Mouse (Mus musculus) thymus, postnatal 4 days (tissue): ENCODE measurements at regions not wholly inside any gene's neighbourhood (a gene's known extent, or its start where the extent isn't known, plus 50 kb on each side); places are given as distances from the start of the nearest gene placed in this dataset.

Source experiments
- DNase-seq: peaks from one replicate; pipeline ENCODE4 v3.0.0; 2021

DNA sequence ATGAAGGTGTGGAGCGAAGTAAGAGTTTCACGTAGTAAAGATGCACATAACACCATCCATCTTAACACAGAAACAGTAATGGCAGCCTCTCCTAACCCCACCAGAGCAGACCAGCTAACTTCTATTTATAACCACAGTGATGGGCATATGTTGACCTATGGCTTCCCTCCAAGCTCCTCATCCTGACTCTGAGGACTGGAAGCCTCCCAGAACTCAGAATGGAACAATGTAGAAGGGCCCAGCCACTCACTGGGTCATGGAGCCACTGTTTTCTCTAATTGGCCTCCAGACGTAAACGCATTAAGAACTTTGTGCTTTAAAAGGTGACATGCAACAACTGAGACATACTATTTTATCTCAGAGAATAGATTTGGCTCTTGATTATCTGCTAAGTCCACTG lies 77.0 kb downstream of the Irs2 start:
- no peak for DNase-seq

DNA sequence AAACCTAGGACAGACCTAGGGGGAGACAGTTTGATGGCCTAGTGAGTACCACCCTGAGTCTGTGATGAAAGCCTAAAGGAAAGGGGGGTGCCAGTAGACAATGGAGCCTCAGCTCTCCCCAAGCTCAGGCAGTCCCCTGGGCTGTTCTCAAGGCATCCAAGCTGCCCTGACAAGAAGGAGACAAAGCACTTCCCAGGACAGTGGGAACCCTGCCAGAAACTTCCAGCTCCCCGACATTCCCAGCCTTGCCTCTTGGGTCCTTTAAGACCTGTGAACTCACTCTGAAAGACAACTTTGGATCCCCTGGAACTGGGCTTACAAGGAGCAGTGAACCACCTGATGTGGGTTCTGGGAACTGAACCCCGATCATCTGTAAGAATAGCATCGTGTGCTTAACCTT lies 79.4 kb downstream of the Irs2 start:
- no peak for DNase-seq

DNA sequence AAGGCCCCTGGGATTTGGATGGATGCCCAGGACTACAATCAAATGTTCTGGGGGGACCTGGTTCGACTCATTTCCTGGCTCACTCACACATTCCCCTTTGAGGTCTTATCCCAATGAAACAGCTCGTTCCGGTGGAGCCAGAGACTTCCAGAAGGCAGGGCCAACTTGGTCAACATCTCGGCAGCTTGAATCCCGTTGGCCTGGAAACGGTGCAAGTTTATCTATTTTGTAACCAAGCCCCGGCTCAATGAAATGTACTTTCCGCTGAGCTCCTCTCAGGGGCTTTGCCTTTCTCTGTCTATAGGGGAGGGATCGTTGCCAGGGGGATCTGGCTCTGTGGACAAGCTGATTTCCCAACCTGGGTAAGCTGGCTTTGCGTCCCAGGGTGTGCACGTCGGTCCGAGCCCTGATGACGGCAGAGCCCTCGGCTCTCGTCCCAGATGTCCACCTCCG lies 79.9 kb downstream of the Irs2 start:
- no peak for DNase-seq

DNA sequence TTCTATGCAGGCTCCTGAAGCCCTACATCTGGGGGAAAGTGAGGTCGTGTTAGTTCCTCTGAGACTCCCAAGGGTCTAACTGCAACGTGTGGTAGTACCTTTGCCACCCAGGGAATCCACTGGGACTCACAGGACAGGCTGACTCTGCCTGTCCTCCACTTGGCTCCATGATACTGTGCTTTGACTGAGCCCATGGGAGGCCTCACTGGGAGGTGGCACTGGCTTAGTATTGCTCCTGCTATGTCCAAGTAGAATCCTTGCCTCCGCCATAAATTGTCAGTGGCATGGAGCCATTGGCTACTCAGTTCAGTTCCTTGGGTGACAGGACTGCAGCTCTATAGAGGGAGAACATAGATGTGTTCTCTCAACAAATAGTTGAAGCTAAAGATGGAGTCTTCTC lies 81.1 kb downstream of the Irs2 start:
- DNase-seq, result no peak

DNA sequence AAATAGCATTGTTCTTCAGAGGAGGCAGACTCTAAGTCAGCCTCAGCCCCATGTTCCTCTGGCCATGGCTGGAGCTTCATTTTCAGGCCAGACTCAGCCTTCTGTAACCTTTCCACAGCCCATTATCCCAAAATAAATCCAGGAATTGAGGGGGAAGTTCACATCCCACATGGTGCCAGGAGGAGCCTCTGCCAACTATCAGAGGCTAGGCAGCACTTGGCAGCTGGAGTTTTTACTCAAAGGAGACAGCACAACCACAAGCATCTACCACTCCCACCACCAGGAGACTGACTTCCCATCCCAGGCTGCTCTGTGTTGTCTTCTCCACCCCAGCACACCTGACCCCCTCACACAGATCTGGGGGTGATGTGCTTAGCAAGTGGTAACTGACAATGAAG lies 81.7 kb downstream of the Irs2 start:
- DNase-seq, result peak; percentile 31

DNA sequence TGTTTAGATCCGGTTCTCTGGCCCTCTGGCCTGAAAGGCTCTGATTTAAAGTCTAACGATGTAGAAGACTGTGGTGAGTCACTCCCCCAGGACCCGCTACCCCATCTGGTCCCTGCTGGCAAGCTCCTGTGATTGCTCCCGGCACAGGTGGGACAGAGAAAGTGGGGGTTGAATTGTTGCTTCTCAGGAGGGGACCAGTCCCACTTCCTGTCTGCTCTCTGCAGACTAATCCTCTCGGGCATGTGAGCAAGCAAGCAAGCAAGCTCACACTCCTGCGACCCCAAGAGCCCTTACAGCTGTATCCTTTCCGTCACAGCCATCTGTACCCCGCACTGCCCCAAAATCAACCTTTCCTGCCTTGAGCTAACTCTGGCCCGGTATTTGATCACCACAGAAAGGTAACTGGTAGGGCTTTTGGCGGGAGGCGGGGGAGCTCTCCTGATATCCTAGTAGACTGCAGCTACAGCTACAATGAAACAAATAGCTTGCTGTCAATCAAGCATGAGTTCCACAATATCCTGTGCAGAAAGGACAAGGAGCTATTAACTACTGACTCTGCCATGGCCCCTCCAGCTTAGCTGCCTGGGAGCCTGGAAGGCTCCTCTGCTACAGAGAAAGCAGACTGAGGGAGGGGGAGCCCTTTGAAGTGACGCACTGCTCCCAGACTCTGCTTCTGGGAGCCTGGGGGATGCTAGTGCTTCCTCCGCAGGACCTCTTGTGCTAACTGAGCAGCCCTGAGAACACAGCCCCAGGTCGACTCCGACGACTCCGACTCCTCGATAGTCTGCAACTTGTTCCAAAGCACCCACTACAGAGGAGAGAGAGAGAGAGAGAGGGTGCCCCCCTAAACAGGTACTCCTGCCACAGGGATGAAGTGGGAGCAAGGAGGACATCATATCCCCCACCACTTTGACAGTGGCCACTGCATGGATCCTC lies 82.4 kb downstream of the Irs2 start:
- DNase-seq, result peak; percentile 57

DNA sequence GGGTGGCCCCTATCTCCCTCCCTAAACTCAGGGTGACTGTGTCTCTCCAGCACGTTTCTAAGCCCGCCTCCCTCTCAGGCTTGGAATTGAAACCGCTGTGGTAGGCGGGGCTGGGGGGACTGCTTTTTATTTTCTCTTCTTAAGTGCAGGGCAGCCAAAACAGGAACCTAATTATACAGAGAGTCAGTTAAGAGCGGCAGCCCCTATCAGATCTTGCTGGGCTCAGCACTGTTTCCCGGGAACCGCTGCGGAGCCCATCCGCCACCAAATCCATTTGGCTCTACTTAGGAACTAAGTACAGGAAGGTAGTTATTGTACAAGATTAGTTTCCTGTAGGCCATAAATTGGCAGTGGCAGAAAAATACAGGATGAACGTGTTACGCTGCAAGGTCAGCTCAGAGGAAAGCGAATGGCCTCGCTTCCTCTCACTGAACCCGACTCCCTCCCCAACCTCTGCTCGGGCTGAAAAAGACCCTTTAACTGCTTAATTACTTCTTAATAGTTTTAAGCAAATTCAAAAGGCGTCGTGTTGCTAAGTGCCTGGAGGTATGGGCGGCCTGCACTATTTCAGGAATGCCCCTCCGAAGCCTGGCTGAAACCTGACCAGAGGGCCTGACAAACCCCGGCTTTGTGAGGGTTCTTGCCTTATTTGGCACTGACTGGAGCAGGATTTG lies 83.6 kb downstream of the Irs2 start:
- peak; percentile 46 for DNase-seq

DNA sequence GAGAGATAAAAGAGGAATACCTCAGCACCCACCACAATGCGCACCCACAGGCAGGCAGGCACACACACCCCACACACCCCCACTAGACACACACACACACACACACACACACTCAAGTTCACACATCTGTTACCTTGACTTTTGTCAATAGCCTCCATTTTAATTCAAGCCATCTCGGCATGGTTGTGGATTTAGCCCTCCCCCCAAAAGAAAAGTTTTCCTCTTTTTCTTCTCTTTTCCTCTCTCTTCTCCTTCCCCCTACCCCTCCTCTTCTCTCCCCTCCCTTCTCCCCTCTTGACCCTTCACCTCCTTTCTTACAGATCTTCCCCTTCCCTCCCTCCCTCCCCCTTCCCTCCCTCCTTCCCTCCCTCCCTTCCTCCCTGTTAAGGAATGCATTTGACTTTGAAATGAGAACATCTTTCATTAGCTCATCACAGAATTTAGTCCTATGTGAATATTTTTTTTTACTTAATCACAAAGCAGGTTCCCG lies 84.2 kb downstream of the Irs2 start:
- DNase-seq, result no peak

DNA sequence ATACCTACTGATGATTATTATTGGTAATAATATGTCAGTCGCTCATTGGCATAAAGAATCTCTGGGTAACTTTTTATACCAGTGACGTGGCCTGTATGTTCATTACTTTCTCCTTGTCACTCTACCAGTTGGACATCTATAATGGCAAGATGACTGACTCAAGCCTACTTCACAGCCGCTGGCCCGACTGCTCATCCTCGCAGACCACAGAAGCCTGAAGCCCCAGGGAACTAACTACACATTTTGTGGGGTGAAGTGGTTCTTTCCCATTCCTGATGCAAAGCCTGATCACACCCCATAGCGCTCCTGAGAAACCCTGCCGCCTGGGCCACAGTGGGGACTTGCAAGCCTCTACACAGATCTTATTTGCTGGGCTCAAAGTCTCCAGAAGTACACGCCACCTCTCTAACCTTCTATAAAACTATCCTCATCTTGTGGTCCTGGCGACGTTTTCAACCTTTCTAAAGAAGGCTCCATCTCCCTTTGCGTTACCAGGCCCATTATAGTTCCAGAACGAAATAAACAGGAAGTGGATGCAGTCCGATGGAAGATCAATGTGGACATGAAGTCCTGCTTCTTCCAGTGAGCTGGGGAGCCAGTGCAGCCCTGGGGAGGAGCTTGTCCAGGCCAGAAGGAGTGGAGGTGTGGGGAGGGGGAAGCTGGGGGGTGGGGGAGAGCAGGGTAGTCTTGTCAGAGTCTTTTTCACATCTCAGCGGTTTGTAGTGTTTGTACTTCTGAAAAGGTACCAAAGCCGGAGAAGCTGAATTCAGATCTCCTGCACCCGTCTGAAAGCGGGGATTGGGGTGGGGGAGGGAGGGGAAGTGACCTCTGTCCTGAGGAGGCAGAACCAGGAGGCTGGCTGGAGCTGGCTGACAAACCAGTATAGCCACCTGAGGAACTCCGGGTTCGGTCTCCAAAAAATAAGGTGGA lies 84.9 kb downstream of the Irs2 start:
- peak; percentile 29 for DNase-seq

DNA sequence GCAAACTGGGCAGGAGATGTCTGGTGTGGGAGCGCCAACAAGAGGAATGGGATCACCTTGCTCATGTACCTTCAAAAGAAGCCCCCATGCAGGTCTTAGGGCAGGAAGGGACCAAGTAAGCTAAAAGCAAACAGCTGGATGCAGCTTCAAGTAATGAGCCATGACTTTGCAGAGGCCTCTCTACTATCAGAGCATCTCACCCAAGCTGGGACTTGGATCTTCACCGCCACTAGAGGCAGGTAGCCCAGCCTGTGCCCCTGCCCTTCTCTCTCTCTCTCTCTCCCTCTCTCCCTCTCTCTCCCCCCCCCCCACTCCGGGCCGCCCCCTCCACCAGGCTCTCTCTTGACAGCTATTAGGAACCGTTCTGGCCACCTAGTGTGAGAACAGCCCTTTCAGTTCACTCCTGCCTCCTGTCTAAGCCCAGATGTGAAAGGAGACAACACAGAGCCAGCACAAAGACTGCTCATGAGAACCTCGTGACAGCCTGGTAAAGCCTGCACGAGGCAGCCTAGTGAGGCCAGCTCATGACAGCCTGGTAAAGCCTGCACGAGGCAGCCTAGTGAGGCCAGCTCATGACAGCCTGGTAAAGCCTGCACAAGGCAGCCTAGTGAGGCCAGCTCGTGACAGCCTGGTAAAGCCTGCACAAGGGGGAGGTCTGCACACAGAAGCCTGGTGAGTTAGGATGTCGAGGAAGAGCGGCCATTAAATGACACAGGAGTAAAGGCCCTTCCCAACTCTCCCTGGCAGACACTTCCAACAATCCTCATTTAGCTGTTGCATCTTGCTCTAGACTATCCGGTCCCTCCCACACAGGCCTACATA lies 85.8 kb downstream of the Irs2 start:
- DNase-seq, result no peak

DNA sequence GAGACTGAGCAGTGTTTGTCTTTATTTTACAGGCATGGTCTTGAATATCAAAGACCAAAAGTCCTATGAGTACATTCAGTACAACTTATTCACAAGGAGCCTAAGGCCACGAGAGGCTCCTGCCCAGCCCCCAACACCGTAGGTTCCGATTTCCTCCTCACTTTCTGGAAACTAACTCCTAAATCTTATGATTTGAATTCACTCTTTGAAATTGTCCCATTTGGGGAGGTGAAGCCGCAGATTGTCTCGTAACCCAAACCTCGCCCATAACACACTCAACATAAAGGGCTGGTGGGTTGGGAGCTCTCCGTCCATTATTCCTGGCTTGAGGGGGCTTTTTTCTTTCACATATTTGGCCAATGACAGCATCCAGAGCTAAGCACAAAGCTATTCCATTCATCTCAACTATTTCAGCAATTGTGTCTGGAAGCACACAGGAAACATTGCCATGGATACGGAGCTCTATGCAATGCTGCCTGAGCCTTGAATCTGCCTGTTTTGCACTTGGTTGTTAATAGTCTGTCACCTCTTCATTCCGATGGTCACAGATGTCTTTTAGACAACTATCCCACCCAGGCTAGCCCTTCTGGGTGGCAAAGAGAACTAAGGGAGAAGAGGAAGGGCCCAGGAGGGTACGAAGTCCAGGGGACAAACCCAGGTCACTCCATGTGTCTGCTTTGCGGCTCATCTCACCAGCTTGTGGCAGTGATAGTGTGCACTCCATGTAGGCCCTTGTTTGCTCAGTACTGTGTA lies 86.6 kb downstream of the Irs2 start:
- DNase-seq, result no peak

DNA sequence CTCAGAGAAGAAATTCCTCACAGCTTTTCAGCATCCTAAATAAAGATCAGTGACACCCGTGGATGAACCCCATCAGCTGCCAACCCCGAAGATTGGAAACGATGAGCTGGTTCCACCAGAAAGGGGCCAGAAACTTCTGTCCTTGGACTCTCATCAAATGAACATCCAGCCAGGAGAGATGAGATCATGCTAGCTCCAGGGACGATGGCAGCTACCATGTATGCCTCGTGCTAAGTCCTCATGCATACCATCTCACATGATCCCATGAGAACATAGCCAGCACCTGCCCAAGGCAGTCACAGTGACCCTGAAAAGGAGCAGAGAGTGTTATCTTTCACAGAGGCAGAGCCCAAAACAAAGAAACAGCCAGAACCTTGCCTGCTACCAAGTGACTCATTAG lies 88.6 kb downstream of the Irs2 start:
- no peak for DNase-seq

DNA sequence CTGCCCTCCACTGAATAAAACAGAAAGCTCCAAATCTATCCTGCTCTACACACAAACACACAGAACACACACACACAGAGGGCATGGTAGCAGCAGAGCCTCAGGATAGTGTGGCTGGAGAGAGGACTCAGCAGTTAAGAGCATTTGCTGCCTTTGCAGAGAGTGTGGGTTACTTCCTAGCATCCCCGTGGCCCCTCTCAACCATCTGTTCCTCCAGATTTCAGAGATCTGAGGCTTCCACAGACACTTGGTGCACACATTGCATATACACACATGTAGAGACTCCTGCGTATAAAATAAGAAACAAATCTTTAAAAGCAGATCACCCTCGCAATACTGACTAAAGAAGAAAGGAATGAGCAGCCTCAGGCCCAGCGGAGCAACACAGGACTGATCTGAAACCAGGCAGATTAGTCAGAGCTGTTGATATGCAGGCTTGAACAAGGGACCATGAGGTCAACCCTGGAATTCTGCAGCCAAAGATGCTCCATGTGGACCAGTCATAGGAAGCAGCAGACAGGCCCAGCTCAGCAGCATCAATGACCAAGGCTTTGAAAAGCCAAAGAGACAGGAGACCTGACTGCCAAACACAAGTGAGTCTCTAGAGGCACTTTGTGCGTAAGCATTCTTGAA lies 89.7 kb downstream of the Irs2 start:
- no peak for DNase-seq

DNA sequence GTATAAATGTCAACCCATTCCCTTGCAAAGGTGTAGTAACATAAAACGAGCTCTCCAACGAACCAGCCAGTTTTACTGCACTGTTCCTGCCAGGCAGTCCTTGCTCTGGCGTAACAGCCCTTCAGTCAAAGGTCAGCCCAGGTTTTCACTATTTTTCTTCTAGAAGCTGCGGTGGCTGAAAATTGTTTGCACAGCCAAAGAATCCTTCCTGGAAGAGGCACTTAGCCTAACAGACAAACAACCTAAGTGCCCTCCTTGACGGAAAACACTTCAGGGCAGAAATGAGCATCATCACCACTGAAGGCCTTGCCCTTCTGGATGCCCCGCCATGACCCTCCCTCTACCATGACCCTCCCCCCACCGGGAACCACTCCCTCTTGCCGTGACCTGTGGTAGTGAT lies 93.6 kb downstream of the Irs2 start:
- no peak for DNase-seq

DNA sequence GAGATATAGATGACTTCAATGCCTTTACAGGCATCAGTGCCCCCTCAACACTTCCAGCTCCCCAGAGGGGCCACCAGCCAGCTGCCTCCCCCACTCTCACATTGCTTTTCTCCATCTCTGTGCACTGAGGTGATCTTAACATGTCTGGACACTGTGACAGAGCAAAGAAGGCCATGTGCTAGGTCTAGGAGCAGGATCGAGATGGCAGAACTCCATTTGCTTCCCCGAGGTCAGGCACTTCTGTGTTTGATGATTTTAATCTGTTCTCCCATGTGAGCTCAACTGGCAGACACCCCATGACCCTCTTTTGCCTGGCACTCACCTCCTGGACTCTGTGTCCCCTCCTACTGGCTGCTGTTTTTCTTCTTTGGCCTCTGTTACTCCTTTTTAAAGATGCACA lies 95.8 kb downstream of the Irs2 start:
- no peak for DNase-seq

DNA sequence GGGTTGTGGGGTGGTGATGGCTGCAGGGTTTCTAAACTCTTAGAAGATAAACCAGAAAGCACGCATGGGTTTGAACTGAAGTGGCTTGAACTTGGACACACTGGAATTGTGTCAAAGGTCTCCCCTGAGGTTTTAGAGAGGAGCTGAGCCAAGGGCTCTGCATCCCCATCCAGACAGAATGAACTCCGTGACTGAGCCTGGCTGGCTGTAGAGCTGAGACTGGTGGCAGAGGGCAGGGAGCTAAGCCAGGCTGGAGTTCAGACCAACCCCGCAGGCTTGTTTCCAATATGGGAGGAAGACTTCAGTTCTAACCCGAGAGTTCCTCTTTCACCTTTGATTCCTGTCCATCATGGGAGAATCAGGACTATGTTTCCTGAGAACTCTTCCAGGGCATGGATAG lies 96.9 kb downstream of the Irs2 start:
- DNase-seq, result no peak

DNA sequence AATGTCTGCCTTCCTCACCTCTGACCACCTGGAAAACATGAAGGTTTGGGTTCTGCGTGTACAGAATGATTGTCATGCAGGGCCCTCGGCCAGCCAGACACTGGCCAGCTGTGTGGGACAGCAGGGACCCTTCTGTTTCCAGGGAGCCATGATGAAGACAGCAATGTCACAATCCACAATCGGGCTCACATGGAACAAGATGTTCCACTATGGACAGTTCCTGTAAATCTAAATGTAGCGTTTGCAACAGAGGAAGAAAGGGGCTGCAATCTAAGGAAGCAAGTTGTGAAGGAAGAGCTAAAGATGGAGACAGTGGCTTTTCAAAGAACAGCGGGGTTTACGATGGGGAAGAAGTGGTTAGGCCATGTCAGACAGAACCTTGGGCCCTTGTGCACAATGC lies 97.3 kb downstream of the Irs2 start:
- DNase-seq, result no peak

DNA sequence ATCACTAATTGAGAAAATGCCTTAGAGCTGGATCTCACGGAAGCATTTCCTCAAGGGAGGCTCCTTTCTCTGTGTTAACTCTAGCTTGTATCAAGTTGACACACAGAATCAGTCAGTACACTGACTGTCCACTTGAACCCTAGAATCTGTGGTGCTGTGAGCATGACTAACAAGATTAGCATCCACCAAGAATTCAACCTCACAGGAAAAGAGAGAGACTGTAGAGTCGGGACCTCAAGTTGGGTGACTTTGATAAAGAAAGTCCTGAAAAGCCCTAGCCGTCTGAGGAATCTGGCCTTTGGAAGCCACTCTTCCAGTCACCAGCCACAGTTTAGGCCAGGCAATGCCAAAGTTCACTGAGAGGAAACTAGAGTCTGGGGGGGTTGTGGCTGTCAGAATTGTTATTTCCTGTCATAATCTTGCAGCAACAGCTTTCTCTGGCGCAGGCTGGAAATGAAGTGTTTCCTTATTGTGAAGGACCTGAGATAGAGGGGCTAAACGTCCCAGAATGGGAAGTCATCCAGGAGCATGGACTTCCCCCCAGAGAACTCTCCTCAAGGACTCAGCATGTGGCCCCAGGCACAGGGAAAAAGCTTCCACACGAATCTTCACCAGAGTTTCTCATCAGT lies 97.9 kb downstream of the Irs2 start:
- peak; percentile 30 for DNase-seq

DNA sequence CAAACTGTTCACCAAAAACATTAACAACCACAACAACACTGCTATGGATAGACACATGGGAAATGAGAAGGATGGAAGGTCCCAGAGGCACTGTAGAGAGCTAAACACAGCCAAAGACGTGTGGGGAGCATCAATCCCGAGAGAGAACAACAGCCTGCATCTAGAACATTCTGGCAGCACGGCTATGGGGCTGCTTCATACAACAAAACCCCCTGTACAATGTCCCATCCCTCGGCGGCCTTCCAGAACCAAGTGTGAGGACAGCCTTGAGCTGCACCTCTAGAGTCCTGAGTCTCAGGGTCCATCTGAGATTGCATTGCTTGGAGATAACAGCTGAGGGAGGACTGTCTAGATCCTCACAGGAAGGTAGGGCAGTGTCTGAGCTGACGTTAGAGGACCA lies 99.1 kb downstream of the Irs2 start:
- DNase-seq, result no peak

DNA sequence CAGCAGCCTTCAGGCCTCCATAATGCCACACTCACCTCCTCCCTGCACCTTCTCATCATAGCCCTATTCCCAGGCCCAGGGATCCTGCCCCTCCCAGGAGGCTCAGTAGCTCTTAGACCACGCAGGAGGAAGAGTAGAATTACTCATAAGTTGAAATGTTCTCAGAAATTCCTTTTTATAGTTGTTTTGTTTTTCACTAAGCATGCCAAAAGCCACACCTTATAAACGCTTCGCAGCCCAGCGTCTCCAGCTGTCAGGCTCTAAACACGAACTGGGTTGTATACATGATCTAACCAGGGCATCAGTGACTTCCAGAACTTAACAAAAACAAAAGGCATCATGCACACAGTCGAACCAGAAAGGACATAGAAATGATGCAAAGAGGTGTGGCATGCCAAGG lies 101.9 kb downstream of the Irs2 start:
- DNase-seq, result no peak
